Mouse (Mus musculus) kidney, embryonic 15.5 days (tissue): Measurements from ENCODE around the gene Olfr13. TPM values are rescaled to one million over a fixed set of nuclear protein-coding genes. Genes with fewer than 3 reads are reported as not detected.
"Not testable (repeated sequence)": the region's sequence is repeated elsewhere in the genome, so short reads cannot be mapped to it uniquely, and the experiment has no call there.

Experiments
- ATAC-seq: fragments of 200-750 bp; cut with Nextera tagmentation; replicated peaks from 2 replicates; pipeline ENCODE4 v1.8.0; 2017; ENCODE audit warnings: moderate TSS enrichment; ENCODE audit not compliant: low FRiP score
- H3K27ac ChIP-seq: fragments of 300-500 bp; sonication (generic); 2 replicates; pipeline ENCODE4 v1.5.1; 2015; ENCODE audit warnings: mild to moderate bottlenecking, inconsistent platforms
- H3K27me3 ChIP-seq: fragments of 300-500 bp; sonication (generic); 2 replicates; pipeline ENCODE4 v1.6.1; 2015; ENCODE audit warnings: inconsistent platforms
- H3K36me3 ChIP-seq: fragments of 300-500 bp; sonication (generic); 2 replicates; pipeline ENCODE4 v1.6.1; 2015; ENCODE audit warnings: inconsistent platforms
- H3K4me1 ChIP-seq: fragments of 300-500 bp; sonication (generic); 2 replicates; pipeline ENCODE4 v1.6.1; 2015; ENCODE audit warnings: inconsistent platforms
- H3K4me2 ChIP-seq: fragments of 300-500 bp; sonication (generic); 2 replicates; pipeline ENCODE4 v1.6.1; 2015; ENCODE audit warnings: moderate library complexity, mild to moderate bottlenecking, inconsistent platforms
- H3K4me3 ChIP-seq: fragments of 300-500 bp; sonication (generic); replicated peaks from 2 replicates; pipeline ENCODE4 v1.5.1; 2015; ENCODE audit warnings: mild to moderate bottlenecking, inconsistent platforms
- H3K9ac ChIP-seq: fragments of 300-500 bp; sonication (generic); 2 replicates; pipeline ENCODE4 v1.6.1; 2015; ENCODE audit warnings: mild to moderate bottlenecking, inconsistent platforms
- H3K9me3 ChIP-seq: fragments of 300-500 bp; sonication (generic); replicated peaks from 2 replicates; pipeline ENCODE4 v1.6.1; 2016; ENCODE audit warnings: inconsistent platforms
- polyA plus RNA-seq: library from polyadenylated mRNA; unstranded; fragments of >200 nt; fragmentation: Nextera tagmentation; extraction: Ambion mirVana; gene quantifications from 2 replicates; pipeline ENCODE4 v1.2.1, GENCODE M21; 2015

Olfr13 gene
- polyA plus RNA-seq, 1 experiment from 2014 or later, result not detected

- H3K9ac ChIP-seq, H3K4me3 ChIP-seq, H3K27me3 ChIP-seq, H3K4me1 ChIP-seq, H3K36me3 ChIP-seq, ATAC-seq, H3K4me2 ChIP-seq, H3K27ac ChIP-seq, H3K9me3 ChIP-seq: not testable (repeated sequence)
Measured at GRCm38 (mm10) chr6:43212873-43213272, 40.9 kb downstream of the Olfr13 start, which contains the start of gene Olfr434. Gene Olfr434 (plus strand): TSS chr6:43213021.

Other genes starting within 250 kb of the Olfr13 start
- gene Olfr444, start 223.1 kb upstream of the Olfr13 start, polyA plus RNA-seq, result not detected in 2 replicates
- gene Olfr441, start 65.8 kb upstream of the Olfr13 start, polyA plus RNA-seq, result not detected in 2 replicates
- not detected in 2 replicates for gene Olfr237-ps1, start 25.6 kb upstream of the Olfr13 start, polyA plus RNA-seq
- gene Olfr437, start 8.9 kb upstream of the Olfr13 start, polyA plus RNA-seq, result not detected in 2 replicates
- gene Olfr435, start 25.0 kb downstream of the Olfr13 start, polyA plus RNA-seq, result not detected in 2 replicates
- not detected in 2 replicates for gene Olfr434, start 40.9 kb downstream of the Olfr13 start, polyA plus RNA-seq
- not detected in 2 replicates for gene Olfr47, start 59.4 kb downstream of the Olfr13 start, polyA plus RNA-seq
- 13.9 and 16.7 TPM in 2 replicates for gene Arhgef5, start 93.4 kb downstream of the Olfr13 start, polyA plus RNA-seq
- not detected in 2 replicates for gene Nobox, start 137.4 kb downstream of the Olfr13 start, polyA plus RNA-seq